Mouse (Mus musculus) spleen, postnatal 0 days (tissue): Measurements from ENCODE around the gene Tra2b. TPM values are rescaled to one million over a fixed set of nuclear protein-coding genes. Genes with fewer than 3 reads are reported as not detected.

Source experiments
- polyA plus RNA-seq: library from polyadenylated mRNA; unstranded; fragments of >200 nt; fragmentation: Nextera tagmentation; extraction: Ambion mirVana; gene quantifications from 2 replicates; pipeline ENCODE4 v1.2.1, GENCODE M21; 2015

Tra2b gene
- polyA plus RNA-seq = 210 and 220 TPM in 2 replicates

GRCm38 (mm10) chr16:22265849-22266376, at the start of gene Tra2b:
Gene Tra2b (minus strand): TSS chr16:22266005.

Other genes starting within 250 kb of the Tra2b start
- gene Igf2bp2, start 102.7 kb downstream of the Tra2b start, polyA plus RNA-seq = 7.6 and 10.5 TPM in 2 replicates
- 4.3 and 6.1 TPM in 2 replicates for gene Etv5, start 173.7 kb upstream of the Tra2b start, polyA plus RNA-seq